10 mouse cellular contexts compared by ENCODE assay signal in the genomic region with DNA sequence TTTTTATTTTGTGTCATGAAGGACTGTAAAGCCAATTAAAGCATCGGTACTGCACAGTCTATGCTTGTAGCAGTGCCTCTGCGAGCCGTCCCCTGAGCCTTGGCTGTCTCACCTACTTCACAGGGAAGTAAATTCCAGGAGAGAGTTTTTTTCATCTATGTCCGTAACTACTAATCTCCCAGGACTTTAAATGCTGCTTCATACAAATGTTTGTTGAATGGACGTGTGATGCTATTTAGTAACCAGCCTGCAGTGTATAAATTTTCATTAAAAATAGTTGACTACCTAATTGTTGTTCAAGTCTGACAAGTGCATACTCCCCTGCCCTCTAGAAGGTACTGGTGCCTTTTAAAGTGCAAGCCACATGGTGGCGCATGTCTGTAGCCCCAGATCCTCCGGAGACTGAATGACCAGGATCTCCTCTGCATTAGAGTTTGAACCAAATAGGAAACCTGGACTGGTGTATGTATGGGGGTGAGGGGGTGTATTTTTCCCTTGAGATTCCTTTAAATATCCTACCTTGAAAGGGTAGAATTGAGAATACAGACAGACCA. TPM values are rescaled to one million over a fixed set of nuclear protein-coding genes. Genes with fewer than 3 reads are reported as not detected.
DNase-seq lines count a peak whose midpoint lies in the region; ATAC-seq and TF ChIP-seq lines count a peak whose summit lies in the region.
"Had no signal": no experiment of that assay in that cellular context is flagged by ENCODE, and none has a peak within 500 bp of the region (broad histone marks: within the 10 kb centered on the region; RNA-seq: fewer than 3 reads in every experiment).

No protein-coding gene starts in this region.

- TF ChIP-seq EP300 in ES-Bruce4 (IDR thresholded peaks at IDR 0.05; ENCODE audit: insufficient read depth, low read depth, low read length), result no peak

- no peaks in the 10 kb centered on the region for H3K27me3 ChIP-seq in hindbrain, embryonic 11.5 days (ENCODE audit: control insufficient read depth, insufficient read depth, low read length)
- H3K27me3 ChIP-seq in hindbrain, embryonic 12.5 days, result no peaks in the 10 kb centered on the region
- H3K27me3 ChIP-seq in ES-Bruce4 (ENCODE audit: control insufficient read depth, insufficient read depth, low read length, poor library complexity, severe bottlenecking), result no peaks in the 10 kb centered on the region
- H3K27me3 ChIP-seq in kidney, postnatal 0 days (ENCODE audit: insufficient read depth, low read length), result peaks cover 25% of the 10 kb centered on the region
- H3K27me3 ChIP-seq: midbrain, embryonic 12.5 days had no signal

- no peaks in the 10 kb centered on the region for H3K36me3 ChIP-seq in hindbrain, embryonic 11.5 days (ENCODE audit: control insufficient read depth, insufficient read depth, low read length)
- H3K36me3 ChIP-seq in hindbrain, embryonic 12.5 days, result no peaks in the 10 kb centered on the region
- no peaks in the 10 kb centered on the region for H3K36me3 ChIP-seq in ES-Bruce4 (ENCODE audit: control insufficient read depth, insufficient read depth, low read length, poor library complexity, severe bottlenecking)
- H3K36me3 ChIP-seq in kidney, postnatal 0 days (ENCODE audit: insufficient read depth, low read length), result no peaks in the 10 kb centered on the region
- H3K36me3 ChIP-seq: midbrain, embryonic 12.5 days had no signal

- 19% methylated on average over 7 of the region's 7 CpGs for WGBS in hindbrain, embryonic 11.5 days
- 16% methylated on average over 7 of the region's 7 CpGs for WGBS in hindbrain, embryonic 12.5 days
- 9% methylated on average over 7 of the region's 7 CpGs for WGBS in kidney, postnatal 0 days

- H3K9me3 ChIP-seq in hindbrain, embryonic 11.5 days (ENCODE audit: control insufficient read depth, low read length), result no peaks in the 10 kb centered on the region
- no peaks in the 10 kb centered on the region for H3K9me3 ChIP-seq in hindbrain, embryonic 12.5 days (replicated peaks)
- no peaks in the 10 kb centered on the region for H3K9me3 ChIP-seq in ES-Bruce4 (replicated peaks; ENCODE audit: control insufficient read depth, insufficient read depth, low read length, poor library complexity, severe bottlenecking)
- H3K9me3 ChIP-seq in kidney, postnatal 0 days (replicated peaks; ENCODE audit: low read length), result no peaks in the 10 kb centered on the region
- H3K9me3 ChIP-seq: midbrain, embryonic 12.5 days had no signal

- no peak overlapping the region for H3K27ac ChIP-seq in hindbrain, embryonic 11.5 days (ENCODE audit: low read depth, low read length)
- no peak overlapping the region for H3K27ac ChIP-seq in hindbrain, embryonic 12.5 days
- no peak overlapping the region for H3K27ac ChIP-seq in ES-Bruce4 (ENCODE audit: insufficient read depth, low read length)
- H3K27ac ChIP-seq in kidney, postnatal 0 days, result no peak overlapping the region
- H3K27ac ChIP-seq: midbrain, embryonic 12.5 days had no signal

- H3K4me3 ChIP-seq in hindbrain, embryonic 11.5 days (ENCODE audit: low read depth, low read length), result no peak overlapping the region
- H3K4me3 ChIP-seq in hindbrain, embryonic 12.5 days, result no peak overlapping the region
- no peak overlapping the region for H3K4me3 ChIP-seq in ES-Bruce4 (ENCODE audit: low read depth, low read length)
- H3K4me3 ChIP-seq in kidney, postnatal 0 days (replicated peaks; ENCODE audit: low read depth, low read length), result no peak overlapping the region
- H3K4me3 ChIP-seq: erythroblast, embryonic 14.5 days; midbrain, embryonic 12.5 days had no signal

- no peak overlapping the region for H3K4me2 ChIP-seq in hindbrain, embryonic 11.5 days (replicated peaks; ENCODE audit: low read depth, low read length)
- H3K4me2 ChIP-seq in hindbrain, embryonic 12.5 days (replicated peaks), result no peak overlapping the region
- H3K4me2 ChIP-seq in kidney, postnatal 0 days (ENCODE audit: low read length), result no peak overlapping the region
- H3K4me2 ChIP-seq: midbrain, embryonic 12.5 days had no signal

- DNase-seq in hindbrain, embryonic 11.5 days (ENCODE audit: low spot score), result peak; percentile 58
- DNase-seq in brain, embryonic 14.5 days (ENCODE audit: low read depth), result peak; percentile 69
- peak; percentile 82 for DNase-seq in kidney, postnatal 0 days (ENCODE audit: low spot score)
- DNase-seq in urinary bladder, adult 18-20 months (ENCODE audit: low spot score in 2 of 2), result no peak
- DNase-seq in cerebellum, adult 8-10 months, result no peak

- ATAC-seq in hindbrain, embryonic 11.5 days (ENCODE audit: low FRiP score), result no peak
- no peak for ATAC-seq in hindbrain, embryonic 12.5 days (ENCODE audit: low FRiP score)
- ATAC-seq in kidney, postnatal 0 days (replicated peaks; ENCODE audit: low FRiP score, low read depth), result no peak
- peak; percentile 82 for ATAC-seq in megakaryocyte progenitor cell, adult 5-6 weeks (replicated peaks; ENCODE audit: poor library complexity)

- TF ChIP-seq POLR2A in ES-Bruce4 (IDR thresholded peaks at IDR 0.05; ENCODE audit: insufficient read depth, low read length), result no peak
- no peak for TF ChIP-seq POLR2A in brain, embryonic 14.5 days (IDR thresholded peaks at IDR 0.05; ENCODE audit: borderline replicate concordance, extremely low read depth, insufficient read depth, insufficient read length, poor library complexity, severe bottlenecking)

- no peak overlapping the region for H3K9ac ChIP-seq in hindbrain, embryonic 11.5 days (ENCODE audit: low read depth, low read length)
- H3K9ac ChIP-seq in hindbrain, embryonic 12.5 days, result no peak overlapping the region
- no peak overlapping the region for H3K9ac ChIP-seq in ES-Bruce4 (ENCODE audit: low read depth, poor library complexity, severe bottlenecking)
- no peak overlapping the region for H3K9ac ChIP-seq in kidney, postnatal 0 days (ENCODE audit: low read depth, low read length)
- H3K9ac ChIP-seq: midbrain, embryonic 12.5 days had no signal

- TF ChIP-seq CTCF in ES-Bruce4 (IDR thresholded peaks at IDR 0.05; ENCODE audit: low read depth, low read length), result peak; percentile 68
- peak; percentile 64; the same call in 1 of the 2 replicates for TF ChIP-seq CTCF in brain, embryonic 14.5 days (IDR thresholded peaks at IDR 0.05; ENCODE audit: borderline replicate concordance, extremely low read depth, insufficient read depth, insufficient read length)
- peak; percentile 86 for TF ChIP-seq CTCF in kidney, postnatal 0 days (IDR thresholded peaks at IDR 0.05; ENCODE audit: low read depth)

- no peaks in the 10 kb centered on the region for H3K4me1 ChIP-seq in hindbrain, embryonic 11.5 days (replicated peaks; ENCODE audit: control insufficient read depth, insufficient read depth, low read length)
- H3K4me1 ChIP-seq in hindbrain, embryonic 12.5 days, result no peaks in the 10 kb centered on the region
- no peaks in the 10 kb centered on the region for H3K4me1 ChIP-seq in ES-Bruce4 (ENCODE audit: control insufficient read depth, insufficient read depth, low read length)
- H3K4me1 ChIP-seq in kidney, postnatal 0 days (replicated peaks; ENCODE audit: insufficient read depth, low read length), result no peaks in the 10 kb centered on the region
- H3K4me1 ChIP-seq: midbrain, embryonic 12.5 days had no signal

RNA-seq across cellular contexts. Expression of a gene that starts 13.4 kb away (rescaled TPM):
- polyA plus RNA-seq in hindbrain, embryonic 11.5 days (2014; fragmentation: Nextera tagmentation; extraction: Ambion mirVana), result 132 and 133 TPM in 2 replicates
- polyA plus RNA-seq in hindbrain, embryonic 12.5 days (2016; fragmentation: Nextera tagmentation; extraction: Ambion mirVana), result 95.3 and 100 TPM in 2 replicates
- 78.2 and 85.8 TPM in 2 replicates for polyA plus RNA-seq in ES-Bruce4 (2011; ENCODE audit: insufficient read depth, insufficient read length, low read depth, missing spikeins)
- 22.0 and 22.6 TPM in 2 replicates for polyA plus RNA-seq in brain, embryonic 14.5 days (2012; rRNA removed)
- 20.5 and 20.6 TPM in 2 replicates for polyA plus RNA-seq in kidney, postnatal 0 days (2015; fragmentation: Nextera tagmentation; extraction: Ambion mirVana)
- total RNA-seq in megakaryocyte progenitor cell, adult 5-6 weeks (2015), result 0.20 and 0.71 TPM in 2 replicates
- 0.03 and 0.21 TPM in 2 replicates for total RNA-seq in megakaryocyte progenitor cell, adult 5-6 weeks (2017)

RNA-seq across cellular contexts. Expression of a gene that starts 35.6 kb away (rescaled TPM):
- 56.7 and 82.9 TPM in 2 replicates for polyA plus RNA-seq in hindbrain, embryonic 11.5 days (2014; fragmentation: Nextera tagmentation; extraction: Ambion mirVana)
- polyA plus RNA-seq in hindbrain, embryonic 12.5 days (2016; fragmentation: Nextera tagmentation; extraction: Ambion mirVana), result 142 and 148 TPM in 2 replicates
- 312 and 328 TPM in 2 replicates for polyA plus RNA-seq in ES-Bruce4 (2011; ENCODE audit: insufficient read depth, insufficient read length, low read depth, missing spikeins)
- 199 and 246 TPM in 2 replicates for polyA plus RNA-seq in brain, embryonic 14.5 days (2012; rRNA removed)
- 60.9 and 69.0 TPM in 2 replicates for polyA plus RNA-seq in kidney, postnatal 0 days (2015; fragmentation: Nextera tagmentation; extraction: Ambion mirVana)
- 212 and 225 TPM in 2 replicates for total RNA-seq in megakaryocyte progenitor cell, adult 5-6 weeks (2015)
- total RNA-seq in megakaryocyte progenitor cell, adult 5-6 weeks (2017), result 159 and 185 TPM in 2 replicates

Comparison
In these comparisons a context has a peak if more than half of its experiments do, and no peak if none do; other contexts are left out.
1. DNase-seq: peak in hindbrain, embryonic 11.5 days (single experiment), brain, embryonic 14.5 days (single experiment) and kidney, postnatal 0 days (single experiment); none in urinary bladder, adult 18-20 months (0 of 2) and cerebellum, adult 8-10 months (single experiment).
2. Peak in every context shown above with its lines, with median percentiles within 50 percentile points of each other: CTCF ChIP-seq.